Mouse (Mus musculus) liver, postnatal 0 days (tissue): ENCODE data around the gene Cyp1a1. TPM values are rescaled to one million over a fixed set of nuclear protein-coding genes. Genes with fewer than 3 reads are reported as not detected.

Experiments
- ATAC-seq: fragments of 200-750 bp; cut with Nextera tagmentation; 2 replicates; pipeline ENCODE4 v1.8.0; 2017; ENCODE audit warnings: mild to moderate bottlenecking, moderate library complexity
- DNase-seq: peaks from one replicate; pipeline ENCODE4 v3.0.0-alpha.2; 2016
- H3K27ac ChIP-seq: fragments of 300-500 bp; sonication (generic); 2 replicates; pipeline ENCODE4 v1.5.1; 2014; ENCODE audit warnings: antibody characterized with exemption, moderate library complexity, mild to moderate bottlenecking, low read depth
- H3K27me3 ChIP-seq: fragments of 300-500 bp; sonication (generic); 2 replicates; pipeline ENCODE4 v1.6.1; 2014; ENCODE audit warnings: low read length, control low read depth, mixed read lengths; ENCODE audit not compliant: insufficient read depth
- H3K36me3 ChIP-seq: fragments of 300-500 bp; sonication (generic); replicated peaks from 2 replicates; pipeline ENCODE4 v1.6.1; 2014; ENCODE audit warnings: mild to moderate bottlenecking, control low read depth, low read length, moderate library complexity, mixed read lengths; ENCODE audit not compliant: insufficient read depth
- H3K4me1 ChIP-seq: fragments of 300-500 bp; sonication (generic); 2 replicates; pipeline ENCODE4 v1.6.1; 2014; ENCODE audit warnings: antibody characterized with exemption, mild to moderate bottlenecking, control low read depth; ENCODE audit not compliant: insufficient read depth
- H3K4me2 ChIP-seq: fragments of 300-500 bp; sonication (generic); 2 replicates; pipeline ENCODE4 v1.6.1; 2014; ENCODE audit warnings: low read depth, mild to moderate bottlenecking, low read length, moderate library complexity, mixed read lengths
- H3K4me3 ChIP-seq: fragments of 300-500 bp; sonication (generic); 2 replicates; pipeline ENCODE4 v1.5.1; 2014; ENCODE audit warnings: low read depth, low read length
- H3K9ac ChIP-seq: fragments of 300-500 bp; sonication (generic); replicated peaks from 2 replicates; pipeline ENCODE4 v1.6.1; 2014; ENCODE audit warnings: mild to moderate bottlenecking, moderate library complexity
- H3K9me3 ChIP-seq: fragments of 300-500 bp; sonication (generic); 2 replicates; pipeline ENCODE4 v1.6.1; 2016; ENCODE audit warnings: mild to moderate bottlenecking, control low read depth, low read length, mixed read lengths
- CTCF ChIP-seq: sonication (generic); IDR thresholded peaks from 2 replicates; pipeline ENCODE4 v1.5.1; 2016; ENCODE audit warnings: antibody characterized with exemption, low read depth
- EP300 ChIP-seq: IDR thresholded peaks from 2 replicates; pipeline ENCODE4 v1.6.1; 2016; ENCODE audit warnings: antibody characterized with exemption, low read depth, mild to moderate bottlenecking
- WGBS: fragments of 180-500 bp; shearing (Covaris S2); extraction: QIAGEN DNeasy Blood & Tissue Kit; methylation state at CpG from one replicate; pipeline ENCODE4 v1.1.7; 2014; ENCODE audit not compliant: insufficient replicate concordance; 5-methylcytosine and 5-hydroxymethylcytosine counted together
- polyA plus RNA-seq: library from polyadenylated mRNA; unstranded; fragments of >200 nt; fragmentation: Nextera tagmentation; extraction: Ambion mirVana; gene quantifications from 2 replicates; pipeline ENCODE4 v1.2.1, GENCODE M21; 2015

Cyp1a1 gene
- polyA plus RNA-seq, 1 experiment from 2014 or later: 2.2 TPM

DNA sequence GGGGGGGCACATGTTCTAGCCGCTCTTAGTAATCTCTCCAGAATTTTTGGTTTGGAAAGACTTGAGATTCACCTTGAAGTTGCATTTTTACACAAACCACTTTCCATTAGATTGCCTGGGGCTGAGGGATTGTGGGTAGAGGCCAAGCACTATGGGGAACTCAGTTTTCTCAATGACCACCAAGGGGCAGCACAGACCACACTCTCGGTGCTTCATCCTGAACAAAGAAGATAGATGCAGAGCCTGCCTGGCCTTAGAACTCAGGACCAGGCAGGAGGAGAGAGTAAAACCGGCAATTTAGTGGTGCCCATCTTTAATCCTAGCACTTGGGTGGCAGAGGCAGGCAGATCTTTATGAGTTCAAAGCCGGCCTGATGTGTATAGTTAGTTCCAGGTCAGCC lies 28.0 kb upstream of the Cyp1a1 start:
- Histone ChIP-seq H3K36me3 (no peaks in the 10 kb centered on the region), H3K27me3 (no peaks in the 10 kb centered on the region), H3K9me3 (no peaks in the 10 kb centered on the region), H3K27ac (no peak overlapping the region), H3K4me2 (no peak overlapping the region), H3K4me3 (no peak overlapping the region), H3K9ac (no peak overlapping the region), H3K4me1 (peaks cover 7% of the 10 kb centered on the region)
- TF ChIP-seq CTCF (peak; percentile 92), EP300 (no peak)
- ATAC-seq: peak; percentile 58
- DNase-seq: peak; percentile 82
- 21% methylated on average over 4 of the region's 4 CpGs for WGBS

DNA sequence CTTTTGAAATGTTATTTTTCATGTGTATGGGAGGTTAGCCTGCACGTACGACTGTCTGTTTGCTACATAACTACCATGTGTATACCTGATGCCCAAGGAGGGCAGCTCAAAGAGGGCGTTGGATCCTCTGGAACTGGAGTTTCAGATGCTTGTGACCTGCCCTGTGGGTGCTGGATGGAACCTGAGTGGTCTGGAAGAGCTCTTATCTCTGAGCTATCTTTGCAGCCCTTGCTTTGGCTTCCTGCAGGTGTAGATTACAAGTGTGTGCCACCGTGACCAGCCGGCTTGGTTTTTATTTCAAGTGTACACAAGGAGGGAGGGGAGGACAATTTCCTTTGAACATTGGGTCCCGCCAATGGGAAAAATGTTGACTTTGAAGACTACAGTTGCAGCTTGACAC lies 27.2 kb upstream of the Cyp1a1 start:
- no peaks in the 10 kb centered on the region for H3K36me3 ChIP-seq
- TF ChIP-seq CTCF (no peak), EP300 (peak; percentile 90)
- peak overlapping the region; percentile 0; the same call in 1 of the 2 replicates for H3K27ac ChIP-seq
- WGBS: 45% methylated on average over 6 of the region's 6 CpGs
- H3K4me2 ChIP-seq: 0 out of 2 replicates have a peak overlapping the region, but pooled peaks have one; percentile 13
- H3K4me3 ChIP-seq: no peak overlapping the region
- H3K4me1 ChIP-seq: peaks cover 7% of the 10 kb centered on the region
- no peaks in the 10 kb centered on the region for H3K27me3 ChIP-seq
- H3K9ac ChIP-seq: no peak overlapping the region; the same call in 1 of the 2 replicates
- H3K9me3 ChIP-seq: no peaks in the 10 kb centered on the region
- peak; percentile 40 for DNase-seq
- ATAC-seq: peak; percentile 55

DNA sequence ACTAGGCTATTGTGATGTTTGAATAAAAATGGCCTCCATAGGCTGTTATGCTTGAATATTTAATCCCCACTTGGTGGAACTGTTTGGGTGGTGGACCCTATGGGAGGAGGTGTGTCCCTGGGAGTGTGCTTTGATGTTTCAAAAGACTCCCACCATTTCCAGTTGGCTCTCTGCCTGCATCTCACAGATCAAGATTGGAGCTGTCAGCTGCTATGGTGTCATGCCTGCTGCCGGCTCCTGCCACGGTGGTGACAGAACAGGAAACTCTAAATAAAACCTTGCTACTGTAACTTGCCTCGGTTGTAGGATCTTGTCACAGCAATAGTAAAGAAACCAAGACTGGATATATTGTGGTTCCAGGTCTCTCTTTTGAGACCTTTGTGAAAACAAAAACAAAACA lies 26.2 kb upstream of the Cyp1a1 start:
- H3K4me2 ChIP-seq: no peak overlapping the region
- H3K9me3 ChIP-seq: no peaks in the 10 kb centered on the region
- no peaks in the 10 kb centered on the region for H3K36me3 ChIP-seq
- ATAC-seq (no peak), DNase-seq (no peak)
- H3K9ac ChIP-seq: no peak overlapping the region
- no peak overlapping the region for H3K27ac ChIP-seq
- peaks cover 5% of the 10 kb centered on the region for H3K4me1 ChIP-seq
- WGBS: 37% methylated on average over 3 of the region's 3 CpGs
- H3K4me3 ChIP-seq: no peak overlapping the region
- H3K27me3 ChIP-seq: no peaks in the 10 kb centered on the region
- TF ChIP-seq CTCF (no peak), EP300 (no peak)

DNA sequence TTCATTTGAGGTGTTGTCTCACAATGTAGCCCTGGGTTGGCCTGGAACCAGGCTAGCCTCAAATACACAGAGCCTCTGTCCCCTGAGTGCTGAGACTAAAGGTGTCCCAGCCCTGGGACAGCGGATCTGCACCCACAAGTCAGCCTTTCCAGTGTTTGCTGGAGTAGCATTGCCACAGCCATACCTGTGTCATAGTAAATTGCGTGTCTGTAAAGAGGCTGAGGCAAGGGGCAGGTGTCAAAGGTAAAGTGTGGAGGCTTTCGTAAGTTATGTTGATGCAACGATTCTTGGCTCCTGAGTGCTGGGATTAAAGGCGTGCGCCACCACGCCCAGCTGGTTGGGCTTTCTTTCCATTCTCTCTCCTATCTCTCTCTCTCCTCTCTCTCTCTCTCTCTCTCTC lies 23.1 kb upstream of the Cyp1a1 start:
- no peaks in the 10 kb centered on the region for H3K27me3 ChIP-seq
- WGBS: 47% methylated on average over 7 of the region's 7 CpGs
- peak overlapping the region; percentile 79 for H3K27ac ChIP-seq
- H3K4me2 ChIP-seq: no peak overlapping the region
- H3K4me3 ChIP-seq: no peak overlapping the region
- TF ChIP-seq CTCF (no peak), EP300 (peak; percentile 67)
- DNase-seq: peak; percentile 54
- peaks cover 23% of the 10 kb centered on the region for H3K4me1 ChIP-seq
- H3K9me3 ChIP-seq: no peaks in the 10 kb centered on the region
- H3K9ac ChIP-seq: no peak overlapping the region
- no peaks in the 10 kb centered on the region for H3K36me3 ChIP-seq
- ATAC-seq: peak; percentile 85

DNA sequence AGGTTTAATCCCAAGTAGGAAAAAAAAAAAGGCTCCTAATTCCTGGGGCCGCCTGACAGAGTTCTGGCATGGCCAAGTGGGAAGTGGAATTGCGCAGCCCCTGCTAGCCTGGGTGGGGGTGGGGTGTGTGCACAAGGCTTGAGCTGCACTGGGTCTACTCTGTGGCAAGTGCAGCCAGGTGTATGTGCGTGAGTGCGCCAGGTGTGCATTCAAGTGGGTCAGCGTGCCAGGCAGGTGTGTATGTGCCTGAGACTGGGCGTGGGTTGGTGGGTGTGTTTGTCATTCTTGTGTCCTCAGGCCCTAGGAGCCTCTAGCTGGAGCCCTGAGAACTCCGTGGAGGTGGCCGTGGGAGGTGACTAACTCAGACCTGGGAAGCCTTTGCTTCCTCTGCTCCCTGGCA lies 21.2 kb upstream of the Cyp1a1 start:
- H3K27me3 ChIP-seq: no peaks in the 10 kb centered on the region
- no peak overlapping the region for H3K4me3 ChIP-seq
- ATAC-seq: no peak
- no peak overlapping the region for H3K9ac ChIP-seq
- no peaks in the 10 kb centered on the region for H3K9me3 ChIP-seq
- no peaks in the 10 kb centered on the region for H3K36me3 ChIP-seq
- 73% methylated on average over 8 of the region's 8 CpGs for WGBS
- peaks cover 23% of the 10 kb centered on the region for H3K4me1 ChIP-seq
- no peak for DNase-seq
- H3K27ac ChIP-seq: no peak overlapping the region
- no peak overlapping the region for H3K4me2 ChIP-seq
- TF ChIP-seq EP300 (no peak), CTCF (no peak)

DNA sequence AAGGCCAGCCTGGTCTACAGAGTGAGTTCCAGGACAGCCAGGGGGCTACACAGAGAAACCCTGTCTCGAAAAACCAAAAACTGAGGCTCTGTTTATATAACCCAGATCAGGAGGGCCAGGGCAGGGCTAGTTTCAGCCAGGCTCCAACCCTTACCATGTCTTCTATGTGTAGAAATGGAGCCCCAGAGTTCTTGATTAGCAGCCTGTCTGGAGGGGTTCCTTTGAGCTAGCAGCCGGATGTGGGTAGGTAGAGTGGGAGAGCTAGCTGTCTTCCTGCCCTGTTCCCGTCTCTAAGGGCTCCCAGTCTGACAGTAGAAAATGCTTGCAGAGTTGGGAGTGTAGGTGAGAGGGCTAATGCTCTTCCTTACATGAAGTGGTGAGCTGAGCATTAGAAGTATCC lies 20.6 kb upstream of the Cyp1a1 start:
- no peak overlapping the region for H3K4me3 ChIP-seq
- WGBS: 53% methylated on average over 3 of the region's 3 CpGs
- no peaks in the 10 kb centered on the region for H3K27me3 ChIP-seq
- H3K27ac ChIP-seq: no peak overlapping the region
- no peak for TF ChIP-seq CTCF
- no peak for TF ChIP-seq EP300
- no peak overlapping the region for H3K4me2 ChIP-seq
- H3K4me1 ChIP-seq: peaks cover 23% of the 10 kb centered on the region
- ATAC-seq (no peak), DNase-seq (no peak)
- no peak overlapping the region for H3K9ac ChIP-seq
- no peaks in the 10 kb centered on the region for H3K36me3 ChIP-seq
- H3K9me3 ChIP-seq: no peaks in the 10 kb centered on the region

DNA sequence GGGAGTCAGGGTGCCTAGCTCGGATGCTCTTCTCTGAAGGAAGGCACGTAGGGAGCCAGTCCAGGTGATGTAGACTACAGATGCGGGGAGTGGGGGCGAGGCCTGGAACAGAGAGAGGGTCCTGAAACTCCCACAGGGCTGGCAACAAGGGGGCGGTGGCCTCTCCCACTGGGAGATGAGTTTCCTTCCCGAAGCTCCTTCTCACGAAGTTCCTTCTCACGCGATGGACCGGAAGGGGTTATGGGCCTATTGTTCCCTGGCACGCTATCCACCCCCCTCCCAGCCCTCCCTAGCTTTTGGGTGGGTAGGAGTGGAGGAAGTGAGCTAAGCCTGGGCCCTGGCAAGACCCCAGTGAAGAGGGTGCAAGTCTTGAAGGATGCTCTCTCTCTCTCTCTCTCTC lies 19.9 kb upstream of the Cyp1a1 start:
- peaks cover 23% of the 10 kb centered on the region for H3K4me1 ChIP-seq
- no peaks in the 10 kb centered on the region for H3K27me3 ChIP-seq
- no peaks in the 10 kb centered on the region for H3K9me3 ChIP-seq
- no peak for TF ChIP-seq CTCF
- TF ChIP-seq EP300: no peak
- H3K27ac ChIP-seq: no peak overlapping the region
- H3K4me3 ChIP-seq: no peak overlapping the region
- 71% methylated on average over 11 of the region's 11 CpGs for WGBS
- no peak overlapping the region for H3K4me2 ChIP-seq
- no peaks in the 10 kb centered on the region for H3K36me3 ChIP-seq
- H3K9ac ChIP-seq: no peak overlapping the region
- DNase-seq (no peak), ATAC-seq (no peak)
